Mouse (Mus musculus): ENCODE results near the gene Pemt. TPM values are rescaled to one million over a fixed set of nuclear protein-coding genes. Genes with fewer than 3 reads are reported as not detected.
A peak's percentile ranks its signal among the peaks of the same experiment; 100 is the strongest.

Pemt gene
- total RNA-seq, 2 experiments from 2014 or later, result 5.0 to 7.6 TPM

DNA sequence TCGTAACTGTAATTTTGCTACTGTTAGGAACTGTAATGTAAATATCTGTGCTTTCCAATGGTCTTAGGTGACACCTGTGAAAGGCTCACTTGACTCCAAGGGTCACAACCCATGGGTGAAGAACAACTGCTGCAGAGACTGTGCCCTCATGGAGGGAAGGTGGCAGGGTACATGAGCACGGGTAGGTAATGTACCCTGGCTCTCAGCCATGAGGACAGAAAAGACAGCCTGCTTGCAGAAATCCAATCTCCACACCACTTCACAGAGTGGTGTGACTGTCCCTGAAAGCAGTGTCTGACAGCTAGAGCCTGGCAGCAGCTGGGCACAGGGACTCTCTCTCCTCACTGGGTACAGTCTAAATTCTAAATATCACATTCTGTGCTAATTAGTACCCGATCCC lies 34.8 kb downstream of the Pemt start:
- no peak for DNase-seq (ENCODE audit: low spot score in 2 of 2)

GRCm38 (mm10) chr11:60009451-60009850 lies 36.8 kb downstream of the Pemt start:
- DNase-seq (ENCODE audit: low spot score in 2 of 2), result peak in 1 of 2 experiments; percentile 13
- intact Hi-C loops (cut with DNase I), result no loop called here

More for the DNA sequence above, 34.8 kb downstream of the Pemt start:
- intact Hi-C loops (cut with DNase I), result no loop called here

DNA sequence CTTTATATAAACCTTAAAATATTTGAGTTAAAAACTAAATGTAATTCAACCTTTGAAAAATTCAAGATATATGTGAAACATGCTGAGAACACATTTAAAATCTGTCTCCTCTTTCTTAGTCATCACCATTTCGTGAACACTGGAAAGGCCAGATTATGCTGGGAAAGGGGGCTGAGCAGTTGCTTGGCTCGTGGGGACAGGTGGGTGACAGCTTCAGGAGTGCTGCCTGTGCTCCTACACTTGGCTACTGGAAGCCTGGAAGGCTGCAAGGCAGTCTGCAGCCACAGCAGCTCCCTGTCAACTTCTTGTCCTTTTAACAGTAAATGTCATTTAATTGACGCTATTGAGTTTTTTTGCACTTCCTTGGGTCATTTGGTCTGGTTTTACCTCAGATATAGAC lies 40.4 kb downstream of the Pemt start:
- DNase-seq (ENCODE audit: low spot score in 2 of 2), result peak in 1 of 2 experiments; percentile 59
- intact Hi-C loops (cut with DNase I), result no loop called here

DNA sequence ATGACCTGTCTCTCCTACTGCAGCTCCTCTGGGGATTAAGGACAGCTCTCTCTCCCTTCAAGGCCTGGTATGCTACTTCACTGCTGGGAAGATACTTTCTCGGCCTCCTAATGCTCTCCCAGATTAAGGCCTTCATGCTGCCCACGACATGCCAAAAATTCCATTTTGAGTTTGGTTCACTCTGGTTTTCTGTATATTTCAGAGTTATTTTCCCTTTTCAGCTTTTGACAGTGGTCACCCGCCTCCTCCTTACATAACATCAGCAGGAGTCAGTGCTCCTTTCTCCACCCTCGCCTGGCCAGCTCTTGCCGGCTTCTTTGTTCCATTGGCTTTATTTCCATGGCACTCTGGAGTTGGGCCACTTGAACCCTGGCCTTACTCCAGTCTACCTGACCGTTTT lies 41.6 kb downstream of the Pemt start:
- peak in 1 of 2 experiments; percentile 79 for DNase-seq (ENCODE audit: low spot score in 2 of 2)
- intact Hi-C loops (cut with DNase I), result no loop called here

DNA sequence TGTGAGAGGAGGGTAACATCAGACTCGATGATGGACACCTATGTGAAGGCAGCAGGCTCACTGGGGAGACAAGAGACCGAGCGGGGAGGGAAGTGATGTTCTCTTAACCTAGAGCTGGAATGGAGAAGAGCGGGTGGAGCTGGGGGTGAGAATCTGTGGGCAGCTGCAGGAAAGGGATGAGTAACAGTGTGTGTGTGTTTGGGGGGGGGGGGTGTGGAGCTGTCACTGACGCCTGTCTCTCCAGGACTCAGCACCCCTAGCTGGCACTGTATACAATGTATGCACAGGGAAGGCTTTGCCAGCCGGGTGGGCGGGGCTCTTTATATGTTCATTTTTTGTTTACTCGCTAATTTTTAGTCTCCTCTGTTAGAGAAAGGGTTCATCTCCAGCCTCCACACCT lies 42.5 kb downstream of the Pemt start:
- DNase-seq (ENCODE audit: low spot score in 2 of 2), result peak; percentile 34 to 81
- intact Hi-C loops (cut with DNase I), result no loop called here

GRCm38 (mm10) chr11:60001231-60001980 lies 44.9 kb downstream of the Pemt start:
- peak in 1 of 2 experiments; percentile 12 for DNase-seq (ENCODE audit: low spot score in 2 of 2)
- intact Hi-C loops (cut with DNase I), result no loop called here

DNA sequence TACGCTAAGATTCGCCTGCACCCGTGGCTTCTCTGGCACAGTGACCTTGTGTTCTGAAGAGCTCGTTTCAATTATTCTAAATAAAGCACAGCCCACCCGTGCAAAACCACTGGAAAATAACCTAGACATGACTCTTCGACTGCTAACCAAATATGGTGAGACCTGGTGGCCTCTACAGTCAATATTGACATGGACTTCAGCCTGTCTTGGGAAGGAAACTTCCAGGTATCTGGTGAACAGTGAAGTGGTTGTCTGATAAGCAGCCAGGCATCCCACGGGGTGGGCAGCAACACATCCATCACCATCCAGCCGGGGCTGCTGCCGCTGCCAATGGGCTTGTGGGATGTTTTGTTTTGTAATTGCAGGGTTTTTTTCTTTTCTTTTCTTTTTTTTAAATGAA lies 52.0 kb downstream of the Pemt start:
- intact Hi-C loops (cut with DNase I), result no loop called here

GRCm38 (mm10) chr11:59991365-59991764 lies 54.9 kb downstream of the Pemt start:
- intact Hi-C loops (cut with DNase I), result no loop called here
- DNase-seq (ENCODE audit: low spot score in 2 of 2), result no peak

More for the DNA sequence above, 52.0 kb downstream of the Pemt start:
- DNase-seq (ENCODE audit: low spot score in 2 of 2), result no peak

DNA sequence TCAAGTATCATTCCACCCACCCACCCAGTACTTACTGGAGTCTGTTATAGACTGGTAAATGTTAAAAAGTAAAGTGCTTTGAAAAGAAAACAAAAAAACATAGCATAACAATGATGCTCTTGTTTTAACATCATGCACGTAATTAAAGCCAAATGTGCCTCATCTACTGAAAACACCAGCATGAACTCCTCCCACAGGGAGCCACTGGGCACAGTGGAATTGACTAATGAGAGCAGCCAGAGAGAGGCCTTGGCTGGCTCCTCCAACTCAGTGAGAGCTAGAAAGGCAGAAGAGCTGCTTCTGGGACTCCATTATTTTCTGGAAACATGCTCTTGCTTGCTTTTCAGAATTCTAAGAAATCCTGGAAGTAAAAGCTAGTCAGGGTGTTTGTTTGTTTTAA lies 56.9 kb downstream of the Pemt start:
- intact Hi-C loops (cut with DNase I), result no loop called here
- DNase-seq (ENCODE audit: low spot score in 2 of 2), result no peak

DNA sequence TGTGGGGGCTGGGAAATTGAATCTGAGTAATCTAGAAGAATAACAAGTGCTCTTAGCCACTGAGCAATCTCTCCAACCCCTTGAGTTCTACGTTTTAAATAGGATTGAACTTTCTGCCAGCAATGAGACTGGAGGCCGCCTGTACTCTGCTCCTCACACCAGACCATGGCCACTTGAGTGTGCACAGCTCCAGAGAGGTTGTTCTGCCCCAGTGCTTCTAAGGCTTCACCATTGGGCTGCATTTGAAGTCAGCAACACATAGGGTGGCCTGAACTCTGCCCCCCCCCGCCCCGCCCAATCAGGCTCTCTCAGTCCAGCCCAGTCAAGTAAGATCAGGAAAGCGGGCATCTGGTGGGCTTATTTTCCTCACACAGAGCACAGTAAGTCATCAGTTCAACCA lies 68.5 kb downstream of the Pemt start:
- intact Hi-C loops (cut with DNase I), result no loop called here

GRCm38 (mm10) chr11:59975241-59975640 lies 71.0 kb downstream of the Pemt start:
- intact Hi-C loops (cut with DNase I), result no loop called here

More for the DNA sequence above, 68.5 kb downstream of the Pemt start:
- DNase-seq (ENCODE audit: low spot score in 2 of 2), result no peak

DNA sequence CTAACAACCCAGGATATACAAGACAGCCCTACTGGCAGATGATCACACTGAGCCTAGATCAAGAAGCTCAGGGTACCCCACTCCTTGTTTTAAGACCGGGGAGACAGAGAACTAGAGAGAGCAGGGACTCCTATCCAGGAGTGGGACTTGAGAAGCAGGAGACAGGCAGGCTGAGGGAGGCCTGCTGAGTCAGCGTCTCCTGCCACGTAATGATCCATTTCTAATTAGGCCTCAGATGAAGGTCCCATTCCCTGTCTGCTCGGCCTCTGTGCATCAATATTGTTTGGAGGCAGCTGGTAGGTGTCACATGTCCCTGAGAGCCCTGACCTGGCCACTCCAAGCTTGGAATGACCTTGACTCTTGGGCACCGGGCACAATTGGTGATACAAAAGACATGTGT lies 72.9 kb downstream of the Pemt start:
- no peak for DNase-seq (ENCODE audit: low spot score in 2 of 2)
- intact Hi-C loops (cut with DNase I), result no loop called here

More at GRCm38 (mm10) chr11:59975241-59975640, 71.0 kb downstream of the Pemt start:
- DNase-seq (ENCODE audit: low spot score in 2 of 2), result no peak

DNA sequence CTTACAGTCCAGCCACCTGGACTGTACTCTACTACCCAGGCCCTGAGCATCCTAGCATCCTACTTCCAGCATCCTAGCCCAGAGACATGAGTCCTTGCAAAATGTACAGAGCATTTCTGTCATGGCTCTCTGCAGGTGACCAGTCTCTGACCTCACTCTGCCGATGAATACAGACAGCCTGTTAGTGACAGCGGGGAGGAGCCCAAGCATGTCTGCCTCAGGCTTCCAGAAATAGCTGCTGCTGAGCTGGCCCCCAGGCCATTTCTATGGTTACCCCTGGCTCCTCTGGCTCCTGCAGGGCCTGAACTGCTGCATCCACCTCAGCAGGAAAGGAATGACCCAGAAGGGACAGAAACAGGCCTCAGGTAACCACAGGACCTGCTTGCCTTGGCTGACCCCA lies 74.6 kb downstream of the Pemt start:
- DNase-seq (ENCODE audit: low spot score in 2 of 2), result no peak
- intact Hi-C loops (cut with DNase I), result no loop called here

- DNase-seq (ENCODE audit: low spot score in 2 of 2), result no peak
- intact Hi-C loops (cut with DNase I), result no loop called here
These were observed 75.5 kb downstream of the Pemt start for GRCm38 (mm10) chr11:59970780-59971179.

GRCm38 (mm10) chr11:59967765-59968164 lies 78.5 kb downstream of the Pemt start:
- DNase-seq (ENCODE audit: low spot score in 2 of 2), result no peak
- intact Hi-C loops (cut with DNase I), result loop anchor here (5.0 kb wide), 1 partner anchor 85 kb away; no protein-coding TSS in a partner anchor

- peak in 1 of 2 experiments; percentile 7 for DNase-seq (ENCODE audit: low spot score in 2 of 2)
- intact Hi-C loops (cut with DNase I), result loop anchor here (5.0 kb wide), 1 partner anchor 84 kb away; no protein-coding TSS in a partner anchor
These were observed 80.2 kb downstream of the Pemt start for GRCm38 (mm10) chr11:59966102-59966483.

DNA sequence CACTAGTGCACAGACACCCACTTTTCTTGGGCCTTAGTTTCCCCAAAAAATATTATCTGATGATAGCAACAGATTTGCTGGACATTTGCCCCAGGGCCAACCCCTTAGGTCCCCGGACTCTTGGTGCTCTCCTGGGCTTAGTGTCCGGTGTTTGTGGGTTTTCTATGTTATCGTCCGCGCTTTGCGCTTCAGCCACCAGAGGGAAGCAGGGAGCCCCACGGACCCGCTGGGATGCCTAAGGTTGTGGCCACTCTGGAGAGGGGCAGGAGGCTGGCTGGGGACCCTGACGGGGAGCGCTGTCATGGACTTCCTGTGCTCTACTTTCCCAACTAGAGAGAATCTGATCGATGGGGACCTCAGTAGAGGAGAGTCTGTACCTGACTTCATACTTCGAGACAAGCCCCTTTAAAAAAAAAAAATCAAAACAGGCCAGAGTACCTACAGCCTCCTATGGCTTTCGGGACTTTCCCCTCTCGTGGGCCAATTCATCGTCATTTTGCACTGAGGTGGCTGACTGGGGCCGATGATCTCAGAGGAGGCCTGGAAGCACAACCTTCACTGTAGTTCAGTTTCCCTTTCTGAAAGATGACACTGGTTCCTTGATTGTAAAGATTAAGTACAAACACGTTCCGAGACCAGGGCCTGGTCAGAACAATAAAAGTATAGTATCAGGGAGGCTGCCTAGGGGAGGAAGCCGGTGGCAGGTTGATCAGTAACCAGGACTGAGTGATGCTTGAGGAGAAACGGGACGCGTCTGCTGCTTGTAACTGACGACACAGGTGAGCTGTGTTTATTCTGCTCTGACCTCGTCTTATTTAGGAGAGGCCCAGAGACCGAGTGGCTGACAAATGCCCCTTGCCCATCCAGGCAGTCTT lies 80.8 kb downstream of the Pemt start:
- intact Hi-C loops (cut with DNase I), result loop anchor here (1.0 to 5.0 kb wide), 3 partner anchors 62 to 111 kb away; no protein-coding TSS in a partner anchor
- peak; percentile 72 to 81 for DNase-seq (ENCODE audit: low spot score in 2 of 2)

- intact Hi-C loops (cut with DNase I), result loop anchor here (1.0 to 5.0 kb wide), 3 partner anchors 62 to 112 kb away; no protein-coding TSS in a partner anchor
- peak; percentile 59 to 77 for DNase-seq (ENCODE audit: low spot score in 2 of 2)
These were observed 81.5 kb downstream of the Pemt start, which contains the start of gene Rasd1 for GRCm38 (mm10) chr11:59964818-59965217. Gene Rasd1 (minus strand): TSS chr11:59964944.

GRCm38 (mm10) chr11:59964163-59964758 lies 82.0 kb downstream of the Pemt start:
- intact Hi-C loops (cut with DNase I), result loop anchor here (2.0 kb wide), 1 partner anchor 113 kb away; no protein-coding TSS in a partner anchor
- peak; percentile 20 to 37 for DNase-seq (ENCODE audit: low spot score in 2 of 2)

Measured in left cerebral cortex, postnatal 25 days (tissue).